Mouse (Mus musculus): ENCODE results near the gene Gm5767. TPM values are rescaled to one million over a fixed set of nuclear protein-coding genes. Genes with fewer than 3 reads are reported as not detected.
A peak's percentile ranks its signal among the peaks of the same experiment; 100 is the strongest.

Gm5767 gene
- total RNA-seq, 1 experiment: not detected

DNA sequence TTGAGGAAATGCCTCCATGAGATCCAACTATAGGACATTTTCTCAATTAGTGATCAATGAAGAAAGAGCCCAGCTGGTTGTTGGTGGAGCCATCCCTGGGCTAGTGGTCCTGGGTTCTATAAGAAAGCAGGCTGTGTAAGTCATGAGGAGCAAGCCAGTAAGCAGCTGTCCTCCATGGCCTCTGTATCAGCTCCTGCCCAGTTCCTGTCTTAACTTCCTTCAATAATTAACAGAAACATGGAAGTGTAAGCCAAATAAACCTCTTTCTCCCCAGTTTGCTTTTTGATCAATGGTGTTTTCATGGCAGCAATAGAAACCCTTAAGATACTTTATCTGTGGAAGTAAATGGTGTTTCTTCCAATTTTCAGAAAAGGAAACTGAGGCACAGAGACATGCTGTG lies 7.8 kb upstream of the Gm5767 start:
- no peak for DNase-seq (ENCODE audit: low read depth, low spot score)
- H3K36me3 ChIP-seq (ENCODE audit: control insufficient read depth, insufficient read depth, low read length, poor library complexity, severe bottlenecking): peaks cover 7% of the 10 kb centered on the region
- in situ Hi-C loops (cut with MboI; ENCODE audit: low sequenced_read_pairs in 2 of 2, unreplicated experiment in 2 of 2): loop anchor here (5.0 to 10.0 kb wide), 2 partner anchors 178 to 266 kb away; no protein-coding TSS in a partner anchor
- no peak overlapping the region for H3K27ac ChIP-seq (ENCODE audit: insufficient read depth, low read depth, low read length, poor library complexity, severe bottlenecking)
- H3K9ac ChIP-seq (ENCODE audit: insufficient read depth, low read depth, low read length, poor library complexity, severe bottlenecking): no peak overlapping the region
- H3K4me1 ChIP-seq (ENCODE audit: control insufficient read depth in 2 of 2, insufficient read depth in 2 of 2, low read length in 2 of 2, poor library complexity in 1 of 2): peaks cover 5 to 24% of the 10 kb centered on the region in 2 experiments
- H3K9me3 ChIP-seq (ENCODE audit: control insufficient read depth, insufficient read depth, low read depth, low read length): no peaks in the 10 kb centered on the region
- no peak for TF ChIP-seq MAFK (IDR thresholded peaks at IDR 0.05; ENCODE audit: insufficient read depth, low read depth, low read length)
- no peak for TF ChIP-seq CHD2 (IDR thresholded peaks at IDR 0.05; ENCODE audit: low read depth, low read length)
- TF ChIP-seq HCFC1 (IDR thresholded peaks at IDR 0.05; ENCODE audit: borderline replicate concordance, insufficient read depth, low read length): no peak
- TF ChIP-seq ZNF384 (IDR thresholded peaks at IDR 0.05; ENCODE audit: low read depth, low read length): no peak
- no peak for TF ChIP-seq ZC3H11A (IDR thresholded peaks at IDR 0.05; ENCODE audit: borderline replicate concordance, low read depth, low read length)
- H3K4me3 ChIP-seq (ENCODE audit: insufficient read depth in 1 of 2, low read depth in 1 of 2, low read length in 2 of 2, poor library complexity in 1 of 2, severe bottlenecking in 1 of 2): no peak overlapping the region

DNA sequence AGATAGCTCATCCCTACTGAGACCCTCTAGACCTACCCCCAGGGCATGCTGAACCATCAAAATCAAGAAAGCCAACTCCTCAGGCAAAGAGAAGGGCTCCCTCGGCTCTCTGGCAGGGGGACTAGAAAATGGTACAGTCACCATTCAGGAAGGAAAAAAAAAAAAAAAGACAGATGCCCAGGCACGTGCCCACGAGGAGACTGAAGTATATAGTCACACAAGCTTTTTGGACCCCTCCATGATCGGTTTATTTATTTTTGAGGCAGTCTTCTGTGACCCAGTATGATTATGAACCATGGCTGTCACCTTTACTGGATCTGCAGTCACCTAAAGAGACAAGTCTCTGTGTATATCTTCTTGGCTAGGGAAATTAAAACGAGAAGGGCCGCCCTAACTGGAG lies 7.2 kb upstream of the Gm5767 start:
- H3K27ac ChIP-seq (ENCODE audit: insufficient read depth, low read depth, low read length, poor library complexity, severe bottlenecking): no peak overlapping the region
- H3K4me1 ChIP-seq (ENCODE audit: control insufficient read depth in 2 of 2, insufficient read depth in 2 of 2, low read length in 2 of 2, poor library complexity in 1 of 2): peaks cover 2 to 18% of the 10 kb centered on the region in 2 experiments; a peak in 3 of 4 replicates
- H3K36me3 ChIP-seq (ENCODE audit: control insufficient read depth, insufficient read depth, low read length, poor library complexity, severe bottlenecking): peaks cover 6% of the 10 kb centered on the region
- no peaks in the 10 kb centered on the region for H3K9me3 ChIP-seq (ENCODE audit: control insufficient read depth, insufficient read depth, low read depth, low read length)
- TF ChIP-seq HCFC1 (IDR thresholded peaks at IDR 0.05; ENCODE audit: borderline replicate concordance, insufficient read depth, low read length) (no peak), ZNF384 (IDR thresholded peaks at IDR 0.05; ENCODE audit: low read depth, low read length) (no peak), ZC3H11A (IDR thresholded peaks at IDR 0.05; ENCODE audit: borderline replicate concordance, low read depth, low read length) (no peak), CHD2 (IDR thresholded peaks at IDR 0.05; ENCODE audit: low read depth, low read length) (no peak), MAFK (IDR thresholded peaks at IDR 0.05; ENCODE audit: insufficient read depth, low read depth, low read length) (no peak)
- no peak overlapping the region for H3K9ac ChIP-seq (ENCODE audit: insufficient read depth, low read depth, low read length, poor library complexity, severe bottlenecking)
- H3K4me3 ChIP-seq (ENCODE audit: insufficient read depth in 1 of 2, low read depth in 1 of 2, low read length in 2 of 2, poor library complexity in 1 of 2, severe bottlenecking in 1 of 2): no peak overlapping the region
- DNase-seq (ENCODE audit: low read depth, low spot score): no peak
- in situ Hi-C loops (cut with MboI; ENCODE audit: low sequenced_read_pairs in 2 of 2, unreplicated experiment in 2 of 2): loop anchor here (5.0 to 10.0 kb wide), 2 partner anchors 179 to 266 kb away; no protein-coding TSS in a partner anchor

- Histone ChIP-seq H3K9ac (ENCODE audit: insufficient read depth, low read depth, low read length, poor library complexity, severe bottlenecking) (no peak overlapping the region), H3K9me3 (ENCODE audit: control insufficient read depth, insufficient read depth, low read depth, low read length) (no peaks in the 10 kb centered on the region), H3K27ac (ENCODE audit: insufficient read depth, low read depth, low read length, poor library complexity, severe bottlenecking) (no peak overlapping the region), H3K4me3 (ENCODE audit: insufficient read depth in 1 of 2, low read depth in 1 of 2, low read length in 2 of 2, poor library complexity in 1 of 2, severe bottlenecking in 1 of 2) (no peak overlapping the region), H3K36me3 (ENCODE audit: control insufficient read depth, insufficient read depth, low read length, poor library complexity, severe bottlenecking) (peaks cover under 1% of the 10 kb centered on the region; the same call in 1 of the 2 replicates), H3K4me1 (ENCODE audit: control insufficient read depth in 2 of 2, insufficient read depth in 2 of 2, low read length in 2 of 2, poor library complexity in 1 of 2) (peaks cover 2 to 13% of the 10 kb centered on the region in 2 experiments; a peak in 3 of 4 replicates)
- TF ChIP-seq ZC3H11A (IDR thresholded peaks at IDR 0.05; ENCODE audit: borderline replicate concordance, low read depth, low read length): peak; percentile 98
- no peak for TF ChIP-seq ZNF384 (IDR thresholded peaks at IDR 0.05; ENCODE audit: low read depth, low read length)
- no peak for TF ChIP-seq CHD2 (IDR thresholded peaks at IDR 0.05; ENCODE audit: low read depth, low read length)
- TF ChIP-seq MAFK (IDR thresholded peaks at IDR 0.05; ENCODE audit: insufficient read depth, low read depth, low read length): no peak
- no peak; the same call in 1 of the 2 replicates for TF ChIP-seq HCFC1 (IDR thresholded peaks at IDR 0.05; ENCODE audit: borderline replicate concordance, insufficient read depth, low read length)
- in situ Hi-C loops (cut with MboI; ENCODE audit: low sequenced_read_pairs in 2 of 2, unreplicated experiment in 2 of 2): loop anchor here (5.0 to 10.0 kb wide), 2 partner anchors 179 to 267 kb away; no protein-coding TSS in a partner anchor
- DNase-seq (ENCODE audit: low read depth, low spot score): peak; percentile 86
These were observed 6.4 kb upstream of the Gm5767 start for GRCm38 (mm10) chr16:8674165-8674564.

DNA sequence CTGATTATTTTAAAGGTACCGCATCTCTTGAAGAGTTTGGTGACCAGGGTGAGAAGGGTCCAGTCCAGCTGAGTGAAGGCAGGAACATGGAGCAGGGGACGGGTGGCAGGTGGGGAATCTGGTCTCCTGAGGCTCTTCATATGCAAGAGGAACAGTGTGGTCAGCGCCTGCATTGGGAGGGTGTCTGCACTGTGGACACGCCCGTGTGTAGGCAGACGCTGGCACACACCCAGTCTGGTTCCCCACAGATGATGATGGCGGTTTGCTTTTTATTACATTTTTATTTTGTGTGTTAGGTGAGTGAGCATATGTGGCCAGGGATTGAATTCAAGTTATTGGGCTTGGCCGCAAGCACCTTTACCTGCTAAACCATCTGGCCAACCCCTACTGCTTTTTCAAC lies 5.0 kb upstream of the Gm5767 start:
- Histone ChIP-seq H3K36me3 (ENCODE audit: control insufficient read depth, insufficient read depth, low read length, poor library complexity, severe bottlenecking) (no peaks in the 10 kb centered on the region), H3K9me3 (ENCODE audit: control insufficient read depth, insufficient read depth, low read depth, low read length) (no peaks in the 10 kb centered on the region), H3K4me1 (ENCODE audit: control insufficient read depth in 2 of 2, insufficient read depth in 2 of 2, low read length in 2 of 2, poor library complexity in 1 of 2) (peaks cover 0 to 1% of the 10 kb centered on the region in 2 experiments; a peak in 2 of 4 replicates), H3K4me3 (ENCODE audit: insufficient read depth in 1 of 2, low read depth in 1 of 2, low read length in 2 of 2, poor library complexity in 1 of 2, severe bottlenecking in 1 of 2) (no peak overlapping the region), H3K27ac (ENCODE audit: insufficient read depth, low read depth, low read length, poor library complexity, severe bottlenecking) (no peak overlapping the region), H3K9ac (ENCODE audit: insufficient read depth, low read depth, low read length, poor library complexity, severe bottlenecking) (no peak overlapping the region)
- no peak for TF ChIP-seq CHD2 (IDR thresholded peaks at IDR 0.05; ENCODE audit: low read depth, low read length)
- TF ChIP-seq ZNF384 (IDR thresholded peaks at IDR 0.05; ENCODE audit: low read depth, low read length): no peak
- no peak for TF ChIP-seq MAFK (IDR thresholded peaks at IDR 0.05; ENCODE audit: insufficient read depth, low read depth, low read length)
- TF ChIP-seq ZC3H11A (IDR thresholded peaks at IDR 0.05; ENCODE audit: borderline replicate concordance, low read depth, low read length): no peak
- TF ChIP-seq HCFC1 (IDR thresholded peaks at IDR 0.05; ENCODE audit: borderline replicate concordance, insufficient read depth, low read length): no peak
- in situ Hi-C loops (cut with MboI; ENCODE audit: low sequenced_read_pairs in 2 of 2, unreplicated experiment in 2 of 2): loop anchor here (5.0 to 10.0 kb wide), 3 partner anchors 181 to 263 kb away; no protein-coding TSS in a partner anchor
- no peak for DNase-seq (ENCODE audit: low read depth, low spot score)
